Mouse (Mus musculus): Measurements from ENCODE around the gene Csf2ra.
A peak's percentile ranks its signal among the peaks of the same experiment; 100 is the strongest.
"Not testable (repeated sequence)": the region's sequence is repeated elsewhere in the genome, so short reads cannot be mapped to it uniquely, and the experiment has no call there.

Csf2ra gene

DNA sequence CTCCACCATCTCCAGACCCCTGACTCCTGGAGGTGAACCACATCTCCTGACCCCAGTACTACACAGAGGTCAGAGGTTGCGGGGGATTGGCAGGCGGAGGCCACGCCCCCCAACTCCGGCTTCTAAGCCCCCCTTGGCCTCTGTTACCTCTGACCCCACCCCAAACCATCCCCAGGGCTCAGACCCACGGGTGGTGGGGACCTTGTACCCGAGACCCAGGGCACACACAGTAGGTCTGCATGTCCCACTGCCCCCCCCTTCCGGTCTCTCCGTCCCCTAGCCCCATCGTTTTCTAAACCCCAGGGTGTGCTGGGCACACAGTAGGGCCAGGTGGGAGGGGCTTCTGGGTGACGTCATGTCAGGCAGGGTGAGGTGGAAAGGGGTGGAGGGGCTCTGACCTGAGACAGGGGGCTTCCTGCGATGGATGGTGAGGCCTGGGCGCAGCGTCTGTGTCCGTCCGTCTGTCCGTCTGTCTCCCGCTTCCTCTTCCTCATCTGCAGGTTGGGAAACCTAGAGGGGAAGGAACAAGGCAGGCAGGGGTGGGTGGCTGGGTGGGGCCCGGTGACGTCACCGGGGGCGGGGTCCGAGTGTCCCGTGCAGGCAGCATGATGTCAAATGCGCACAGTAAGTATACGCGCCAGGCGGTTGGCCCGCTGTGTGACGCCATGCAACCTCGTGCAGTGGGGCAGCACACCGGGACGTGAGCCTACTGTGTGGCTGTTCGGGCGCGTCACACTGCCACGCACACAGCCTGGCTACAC is at the start of gene Csf2ra:
TSS of gene Csf2ra (minus strand) at position 489 of the 761 bp plus-strand sequence.
- DNase-seq (ENCODE audit: low read depth, low spot score), result no peak

DNA sequence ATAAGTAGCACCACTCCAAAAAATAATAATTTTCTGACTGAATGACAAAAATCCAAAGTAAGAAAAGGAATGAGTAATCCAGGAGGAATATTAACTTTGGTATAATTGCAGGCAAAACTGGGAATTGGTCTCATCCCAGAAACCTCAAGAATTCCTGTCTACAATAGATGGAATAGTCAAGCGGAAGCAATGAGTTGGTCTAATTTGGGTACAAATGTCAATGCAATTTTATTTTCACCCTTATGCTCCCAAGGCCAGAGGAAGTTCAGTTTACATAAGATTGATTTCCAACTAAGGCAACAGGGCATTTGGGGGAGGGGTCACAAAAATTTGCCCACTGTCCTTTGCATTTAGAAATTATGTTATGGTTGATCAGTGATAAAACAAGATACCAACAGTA is 47.2 kb upstream of the Csf2ra start:
- no peak for DNase-seq (ENCODE audit: low read depth, low spot score)

DNA sequence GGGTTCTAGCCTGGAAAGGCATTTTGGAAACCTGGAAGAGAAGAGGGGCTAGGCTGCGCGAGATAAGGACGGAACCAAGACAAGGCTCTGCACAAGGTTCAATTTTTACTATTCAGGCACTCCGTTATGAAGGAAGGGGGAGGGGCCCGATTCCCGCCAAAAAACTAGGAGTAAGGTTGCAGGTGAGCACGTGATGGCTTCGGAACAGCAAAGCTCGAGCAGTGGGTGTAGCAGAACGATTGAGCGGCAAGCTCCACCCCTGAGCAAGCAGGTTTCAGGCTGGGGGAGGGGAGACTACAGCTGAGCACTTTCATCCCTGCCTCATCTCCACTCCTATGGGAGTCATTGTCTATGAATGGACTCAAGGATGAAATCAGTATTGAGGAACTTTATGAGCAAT is 40.9 kb upstream of the Csf2ra start:
- not testable (repeated sequence) for DNase-seq (ENCODE audit: low read depth, low spot score)

DNA sequence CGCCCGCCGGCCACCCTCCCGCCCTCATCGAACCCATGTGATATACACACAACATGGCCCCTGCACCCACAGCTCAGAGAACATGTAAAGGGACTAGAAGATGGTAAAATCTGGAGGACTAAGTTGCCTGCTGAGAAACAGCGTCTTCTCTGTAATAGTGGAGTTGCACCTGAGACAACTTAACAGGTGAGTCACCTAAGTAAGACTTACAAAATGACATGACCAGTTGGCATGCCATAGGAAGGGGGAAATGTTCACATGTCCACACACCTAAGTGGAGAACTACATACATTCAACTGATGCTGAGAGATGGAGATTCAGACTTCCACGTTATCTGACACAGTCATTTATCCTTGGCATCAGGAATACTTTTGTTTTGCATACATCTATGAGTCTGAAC is 38.9 kb upstream of the Csf2ra start:
- no peak for DNase-seq (ENCODE audit: low read depth, low spot score)

DNA sequence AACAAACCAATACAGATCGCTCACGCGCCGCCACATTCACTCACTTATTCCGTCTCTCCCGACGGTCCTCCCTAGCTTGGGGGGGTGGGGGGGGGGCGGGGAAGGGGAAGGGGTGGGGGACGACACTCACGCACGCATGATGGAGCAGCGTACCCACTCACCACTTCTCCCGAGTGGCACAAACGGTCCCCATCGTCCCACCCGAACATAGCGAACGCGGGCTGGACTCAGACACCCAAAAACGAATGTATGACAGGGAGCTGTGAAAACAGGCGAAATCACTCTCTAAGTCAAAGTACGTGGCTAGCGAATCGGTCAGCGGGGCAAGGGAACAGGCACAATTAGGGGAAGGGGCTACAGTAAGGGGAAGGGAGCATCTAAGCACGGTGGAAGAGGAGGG is 38.4 kb upstream of the Csf2ra start:
- DNase-seq (ENCODE audit: low read depth, low spot score), result peak; percentile 25

DNA sequence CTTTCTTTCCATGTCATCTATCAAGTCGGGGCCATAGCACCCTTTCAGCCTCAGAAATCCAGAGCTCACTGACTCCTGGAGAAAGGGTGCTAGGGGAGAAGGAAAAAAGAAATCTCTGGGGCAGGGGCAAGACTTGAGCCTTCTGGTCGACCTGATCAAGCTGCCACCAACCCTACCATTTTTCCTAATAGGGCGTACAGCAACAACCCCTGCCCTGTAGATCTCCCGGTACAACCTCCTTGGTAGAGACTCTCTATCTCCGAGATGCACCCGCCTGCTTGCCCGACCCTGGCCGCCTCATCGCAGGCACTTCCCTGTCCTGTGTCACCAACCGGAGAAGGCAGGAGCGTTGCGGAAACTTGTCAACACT is 38.0 kb upstream of the Csf2ra start:
- peak; percentile 45 for DNase-seq (ENCODE audit: low read depth, low spot score)

DNA sequence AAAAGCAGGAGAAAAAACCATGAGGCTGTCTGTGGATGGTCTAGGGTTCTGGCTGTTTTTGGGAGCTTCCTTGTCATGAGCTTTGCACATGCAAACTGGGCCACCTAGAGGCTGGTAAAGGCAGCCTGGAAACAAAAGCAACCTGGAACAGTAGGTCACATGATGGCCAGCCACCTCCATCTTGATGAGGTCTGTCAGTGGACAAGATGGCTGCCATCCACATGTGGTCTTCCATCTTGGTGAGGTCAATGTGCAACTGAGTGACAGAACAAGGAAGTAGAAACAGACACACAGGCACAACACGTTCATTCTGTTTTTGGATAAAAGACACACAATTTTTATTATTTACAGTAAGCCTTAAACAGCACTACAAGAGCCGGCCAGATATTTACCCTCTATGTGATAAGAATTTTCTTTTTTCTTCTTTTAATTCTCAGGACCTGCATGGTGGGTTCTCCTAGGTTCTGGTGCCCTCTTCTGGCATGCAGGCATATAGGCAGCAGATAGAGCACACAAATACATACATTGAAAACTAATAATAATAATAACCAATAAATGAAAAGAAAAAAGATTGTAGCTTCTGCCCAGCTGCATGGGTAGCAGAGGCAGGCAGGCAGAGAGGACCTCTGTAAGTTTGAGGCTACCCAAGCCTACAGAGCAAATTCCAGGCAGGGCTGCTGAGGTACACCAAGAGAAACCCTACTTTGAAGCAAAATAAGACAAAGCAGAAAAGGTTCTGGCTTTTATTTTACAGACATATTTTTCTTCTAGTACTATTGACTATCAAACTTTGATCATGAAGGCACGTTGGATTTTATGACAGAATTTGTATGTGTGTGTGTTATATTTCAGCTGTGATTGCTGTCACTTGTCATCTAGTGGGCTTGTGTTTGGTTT is 37.4 kb upstream of the Csf2ra start:
- peak; percentile 81 for DNase-seq (ENCODE audit: low read depth, low spot score)

DNA sequence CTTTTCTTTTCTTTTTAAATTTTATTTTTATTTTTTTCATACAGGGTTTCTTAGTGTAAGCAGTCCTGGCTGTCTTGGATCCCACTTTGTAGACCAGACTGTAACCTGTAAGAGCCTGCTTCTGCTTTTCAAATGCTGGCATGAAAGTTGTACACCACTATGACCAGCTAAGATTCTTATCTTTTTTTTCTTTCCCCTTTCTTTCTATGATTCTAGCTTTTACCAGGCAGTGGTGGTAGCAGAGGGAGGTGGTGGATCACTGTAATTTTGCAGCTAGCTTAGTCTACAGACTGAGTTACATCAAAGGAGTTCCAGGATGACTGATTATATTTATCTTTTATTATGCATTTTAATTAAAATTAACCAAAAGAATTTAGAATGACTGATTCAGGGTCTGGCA is 36.7 kb upstream of the Csf2ra start:
- DNase-seq (ENCODE audit: low read depth, low spot score), result no peak

DNA sequence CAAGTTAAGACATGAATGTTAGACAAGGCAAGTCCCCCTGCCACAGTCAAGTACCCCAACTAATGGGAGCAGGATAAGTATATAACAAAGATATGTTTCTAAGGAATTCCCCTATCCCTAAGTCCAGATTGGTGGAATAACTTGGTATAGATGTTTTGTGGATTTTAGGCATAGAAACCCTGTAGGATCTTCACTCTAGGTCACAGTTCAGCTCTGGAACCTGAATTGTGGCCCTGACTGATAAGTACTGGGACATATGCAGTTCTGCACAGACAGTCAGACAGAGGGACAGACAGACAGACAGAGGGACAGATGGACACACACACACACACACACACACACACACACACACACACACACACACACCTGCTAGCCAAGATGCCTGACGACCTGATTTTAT is 36.0 kb upstream of the Csf2ra start:
- DNase-seq (ENCODE audit: low read depth, low spot score), result peak; percentile 69

DNA sequence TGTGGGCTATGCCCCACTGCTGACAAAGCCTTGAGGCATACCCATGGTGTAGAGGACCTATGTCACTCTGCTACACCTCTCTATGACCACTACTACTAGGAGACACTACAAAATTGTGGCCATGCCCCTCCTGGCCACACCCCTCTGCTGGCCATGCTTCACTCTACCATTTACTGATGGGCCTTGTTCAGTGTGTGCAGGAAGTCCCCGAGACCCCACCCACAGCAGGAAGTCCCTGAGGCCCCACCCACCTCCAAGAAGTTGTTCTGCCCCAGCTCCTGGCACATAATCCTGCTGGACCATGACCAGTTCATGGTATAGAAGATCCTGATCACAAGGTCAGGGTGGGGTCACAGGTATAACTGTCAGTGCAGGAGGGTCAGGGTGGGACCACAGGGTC is 33.0 kb upstream of the Csf2ra start:
- DNase-seq (ENCODE audit: low read depth, low spot score), result no peak

DNA sequence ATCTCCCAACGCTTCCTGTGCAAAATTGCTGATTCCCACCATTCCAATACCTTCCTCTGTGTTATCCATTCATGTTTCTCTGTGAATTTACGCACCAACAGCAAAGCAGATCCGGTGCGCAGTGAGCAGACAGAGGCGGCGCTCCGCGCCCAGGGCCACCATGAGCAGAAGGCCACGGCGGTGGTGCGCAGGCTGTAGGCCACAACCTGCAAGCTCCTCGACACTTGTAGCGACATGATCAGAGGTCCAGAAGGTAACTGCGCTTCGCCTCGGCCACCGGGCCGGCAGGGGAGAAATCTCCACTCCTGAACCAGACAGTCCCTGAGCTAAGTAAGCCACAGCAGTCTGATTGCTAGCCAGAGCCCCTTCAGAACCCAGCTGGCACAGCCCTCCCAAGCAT is 29.5 kb upstream of the Csf2ra start:
- no peak for DNase-seq (ENCODE audit: low read depth, low spot score)

DNA sequence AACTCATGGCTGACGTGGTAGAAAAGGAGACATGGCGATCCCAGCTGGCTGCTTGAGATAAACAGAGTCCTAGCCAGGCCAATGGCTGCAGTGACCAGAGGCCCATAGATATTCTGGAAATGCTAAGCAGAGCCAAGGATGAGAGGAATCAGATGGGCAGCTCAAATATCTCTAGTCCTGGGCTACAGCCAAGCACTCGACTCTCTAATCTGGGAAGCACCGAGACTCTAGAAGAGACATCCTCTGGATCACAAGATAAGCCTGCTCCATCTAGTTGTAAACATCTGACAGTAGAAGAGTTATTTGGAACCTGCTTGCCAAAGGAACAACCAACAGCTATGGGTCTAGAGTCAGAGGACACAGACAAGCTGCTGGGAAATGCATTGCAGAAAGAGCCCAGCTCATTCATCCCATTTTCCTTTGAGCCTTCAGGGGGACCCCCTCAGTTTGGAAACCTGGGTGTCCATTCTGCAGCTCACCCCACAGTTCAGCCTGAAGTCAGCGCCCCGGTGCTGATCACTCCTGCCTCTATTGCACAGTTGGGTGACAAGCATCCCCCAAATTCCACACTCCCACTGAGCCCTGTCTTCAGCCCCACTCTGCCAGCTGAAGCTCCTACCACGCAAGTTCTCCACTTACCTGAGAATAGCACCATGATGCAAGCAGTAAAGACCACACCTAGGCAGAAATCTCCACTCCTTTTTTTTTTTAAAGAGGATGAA is 28.1 kb upstream of the Csf2ra start:
- no peak for DNase-seq (ENCODE audit: low read depth, low spot score)

DNA sequence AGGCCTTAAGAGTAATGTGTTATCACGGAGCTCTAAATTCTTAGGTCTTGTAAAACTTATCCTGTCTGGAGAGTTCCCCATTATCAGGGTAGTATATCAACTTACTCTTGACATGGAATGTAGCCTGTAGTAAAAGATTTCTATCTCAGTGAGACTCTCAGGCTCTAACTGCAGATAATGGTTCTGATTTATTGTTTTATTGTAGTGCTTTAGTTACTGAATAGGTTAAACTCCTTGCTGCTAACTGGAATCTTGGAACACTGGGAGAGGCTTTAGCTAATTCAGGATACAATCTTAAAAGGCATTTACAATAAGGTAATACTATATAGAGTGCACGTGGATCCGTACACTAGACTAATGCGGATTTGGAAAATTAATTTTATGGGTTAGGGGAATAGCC is 19.1 kb upstream of the Csf2ra start:
- DNase-seq (ENCODE audit: low read depth, low spot score), result not testable (repeated sequence)

DNA sequence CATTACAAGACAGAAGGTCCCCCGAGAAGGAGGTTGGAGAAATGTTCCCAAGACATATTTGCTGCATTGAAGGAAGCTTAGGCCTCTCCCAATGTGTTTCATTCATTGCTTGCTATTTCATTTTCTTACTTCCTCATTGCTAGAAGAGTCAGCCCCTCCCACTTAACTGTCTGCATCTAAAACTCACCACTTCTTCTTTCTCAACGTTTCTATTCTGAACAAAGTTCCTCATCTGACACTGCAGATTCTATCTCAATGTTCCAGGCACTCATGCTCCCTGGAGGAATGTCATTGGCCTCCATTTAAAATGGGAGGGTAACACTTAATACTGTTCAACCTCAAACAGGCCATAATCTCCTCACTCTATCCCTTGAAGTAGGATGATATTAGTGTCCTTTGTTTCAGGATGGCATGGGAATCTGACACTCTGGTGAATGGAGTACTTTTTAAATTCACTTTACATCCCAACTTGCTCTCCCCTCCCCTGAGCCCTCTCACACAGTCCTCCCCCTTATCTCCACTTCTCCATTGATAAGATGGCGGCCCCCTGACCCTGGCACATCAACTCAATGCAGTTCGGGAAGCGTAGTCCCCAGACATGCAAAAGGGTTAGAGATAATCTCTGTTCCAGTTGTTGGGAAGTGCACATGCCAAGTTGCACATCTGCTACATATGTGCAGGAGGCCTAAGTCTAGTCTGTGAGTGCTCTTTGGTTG is 16.6 kb upstream of the Csf2ra start:
- no peak for DNase-seq (ENCODE audit: low read depth, low spot score)

DNA sequence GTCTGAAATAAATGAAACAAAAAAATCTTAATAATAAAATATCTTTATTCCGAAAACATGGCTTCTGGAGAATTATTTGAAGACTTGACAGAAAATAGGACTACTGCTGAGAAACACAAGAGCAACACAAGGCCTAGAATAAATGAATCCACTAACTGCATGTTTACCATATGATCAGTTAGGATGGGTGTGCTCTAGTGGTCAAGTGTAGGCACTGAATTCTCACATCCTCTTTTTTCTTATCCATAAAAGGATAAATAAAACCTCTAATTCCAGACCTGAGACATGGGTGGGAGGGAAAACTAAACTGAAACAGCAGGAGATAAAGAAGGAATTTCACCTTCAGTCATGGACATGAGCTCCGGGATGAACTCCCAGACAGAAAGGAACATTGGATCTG is 9.7 kb upstream of the Csf2ra start:
- DNase-seq (ENCODE audit: low read depth, low spot score), result no peak

DNA sequence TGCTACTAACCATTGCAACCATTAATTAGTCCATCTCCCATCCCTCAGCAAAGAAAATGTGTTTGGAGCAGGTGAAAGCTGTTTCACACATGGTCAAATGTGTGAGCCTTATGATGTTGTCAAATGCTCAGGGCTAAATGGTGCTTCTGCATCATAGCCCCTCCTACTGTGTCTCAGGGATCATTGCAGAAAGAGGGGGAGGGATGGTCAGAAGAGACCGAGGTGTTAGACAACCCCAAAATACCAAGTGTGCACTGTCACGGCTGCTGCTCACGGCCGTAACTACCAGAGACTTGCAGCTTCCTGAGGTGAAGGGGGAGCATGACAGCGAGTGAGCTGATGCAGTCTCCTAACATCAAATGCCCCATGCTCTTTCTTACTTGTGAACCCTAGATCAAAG is 6.3 kb upstream of the Csf2ra start:
- DNase-seq (ENCODE audit: low read depth, low spot score), result no peak

DNA sequence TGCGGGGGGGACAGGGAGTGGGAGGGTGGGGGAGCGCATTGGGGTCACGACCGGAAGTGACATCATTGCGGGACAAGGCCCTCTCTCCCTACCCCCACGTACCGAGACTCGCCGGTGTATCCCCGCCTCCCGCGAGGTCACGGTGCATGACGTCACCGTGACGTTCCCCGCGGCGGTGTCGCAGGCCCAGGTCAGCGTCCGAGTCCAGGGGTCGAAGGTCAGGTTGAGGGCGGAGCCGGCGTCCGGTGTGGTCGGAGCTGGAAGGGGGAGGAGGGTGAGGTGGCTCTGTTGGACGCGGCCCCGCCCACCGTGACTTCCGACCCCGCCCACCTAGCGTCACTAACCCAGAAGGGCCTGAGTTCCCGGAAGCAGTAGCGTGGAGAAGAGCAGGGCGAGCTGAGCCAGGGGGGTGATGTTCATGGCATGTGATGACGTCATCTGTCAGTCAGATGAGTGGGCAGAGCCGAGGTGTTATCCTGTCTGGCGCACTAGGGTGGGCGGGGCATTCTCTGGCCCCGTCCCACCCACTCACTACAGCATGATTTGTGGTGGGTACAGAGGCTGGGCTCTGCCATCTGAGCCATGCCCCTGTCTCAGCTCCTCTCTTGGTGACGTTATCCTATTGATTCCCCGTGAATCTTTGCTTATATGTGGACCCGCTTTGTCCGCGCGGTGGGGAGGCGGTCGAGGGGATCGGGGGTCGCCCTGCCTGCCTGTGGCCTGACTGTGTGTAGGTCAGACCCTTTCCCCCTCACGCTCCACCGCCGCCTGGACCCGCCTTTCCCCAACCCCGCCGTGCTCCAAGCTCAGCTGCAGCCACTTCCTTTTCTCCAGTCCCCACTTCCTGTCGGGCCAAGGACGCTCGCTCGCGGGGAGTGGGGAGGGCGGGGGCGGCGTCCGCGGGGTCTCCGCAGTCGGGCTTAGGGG is 1.0 kb downstream of the Csf2ra start:
- DNase-seq (ENCODE audit: low read depth, low spot score), result peak; percentile 90

DNA sequence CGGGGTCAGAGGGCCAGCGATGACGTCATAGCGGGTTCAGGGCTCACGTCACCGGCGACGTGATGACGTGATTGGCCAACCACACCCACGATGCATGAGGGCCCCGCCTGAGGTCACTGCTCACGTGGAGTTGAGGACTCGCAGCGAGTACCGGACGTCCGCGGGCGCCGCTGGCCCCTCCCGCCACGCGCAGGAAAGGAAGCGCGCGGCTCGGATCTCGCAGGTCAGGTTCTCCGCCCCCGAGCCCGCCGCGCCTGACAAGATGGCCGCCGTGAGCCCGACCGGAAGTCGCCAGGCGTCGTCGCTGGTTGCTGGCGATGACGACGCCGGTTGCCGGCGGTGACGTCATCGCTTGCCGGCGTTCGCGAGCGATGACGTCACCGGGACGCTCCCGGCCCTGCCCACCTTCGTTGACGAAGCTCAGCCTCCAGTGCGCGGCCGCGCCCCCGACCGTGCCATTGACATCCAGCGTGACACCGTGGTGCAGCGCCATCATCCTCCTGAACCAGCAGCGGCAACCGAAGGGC is 1.8 kb downstream of the Csf2ra start:
- DNase-seq (ENCODE audit: low read depth, low spot score), result peak; percentile 90

DNA sequence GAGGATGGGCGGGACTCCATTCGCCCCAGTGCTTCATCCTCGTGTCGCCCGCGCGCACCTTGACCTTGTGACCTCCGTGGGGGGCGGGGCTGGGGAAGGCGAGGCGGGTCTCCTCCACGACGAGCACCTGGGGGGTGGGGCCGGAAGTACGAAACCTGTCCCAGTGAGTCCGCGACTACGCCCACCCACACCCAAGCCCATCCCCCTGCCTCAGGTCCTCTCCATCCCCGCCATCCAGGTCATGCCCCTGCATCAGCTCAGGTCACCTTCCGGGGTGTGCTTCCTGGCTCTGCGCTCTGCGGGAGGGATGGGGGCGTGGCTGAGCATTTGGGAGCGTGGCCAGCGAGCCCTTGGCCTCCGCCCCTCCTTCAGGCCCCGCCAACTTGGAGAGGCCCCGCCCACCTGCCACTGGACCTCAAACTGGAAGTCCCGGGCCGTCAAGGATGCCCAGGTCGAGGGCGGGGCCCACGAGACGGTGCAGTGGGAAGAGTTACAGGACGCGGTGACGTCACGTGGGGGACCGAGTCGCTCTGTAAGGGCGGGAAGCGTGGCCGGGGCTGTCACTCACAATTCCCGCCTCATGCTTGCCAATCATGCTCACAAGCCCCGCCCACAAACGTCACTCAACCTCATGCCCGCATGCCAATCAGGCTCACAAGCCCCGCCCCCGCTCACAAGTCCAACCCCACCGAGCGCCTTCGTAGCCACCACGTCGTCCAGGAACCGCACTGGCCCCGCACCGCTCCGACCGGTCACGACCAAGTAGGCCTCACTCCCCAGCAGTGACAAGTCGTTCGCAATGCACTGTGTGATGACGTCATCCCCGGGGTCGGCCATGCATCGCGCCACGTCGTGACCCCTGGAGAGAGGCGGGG is 2.5 kb downstream of the Csf2ra start:
- DNase-seq (ENCODE audit: low read depth, low spot score), result peak; percentile 91

All from mesoderm, embryonic 11.5 days (tissue).